Mouse (Mus musculus): ENCODE measurements around the gene Pigu.

The Pigu gene

GRCm38 (mm10) chr2:155236362-155236992, 120.8 kb downstream of the Pigu start, which contains the start of gene Dynlrb1:
TSS of gene Dynlrb1 (plus strand) at chr2:155236533.
- peak; percentile 95 to 99 for DNase-seq (ENCODE audit: low spot score in 2 of 2)

- DNase-seq (ENCODE audit: low spot score in 2 of 2), result no peak
Observed at GRCm38 (mm10) chr2:155235746-155236361, 121.4 kb downstream of the Pigu start.

Data from frontal cortex, postnatal 10 days (tissue).